In the genomic region with DNA sequence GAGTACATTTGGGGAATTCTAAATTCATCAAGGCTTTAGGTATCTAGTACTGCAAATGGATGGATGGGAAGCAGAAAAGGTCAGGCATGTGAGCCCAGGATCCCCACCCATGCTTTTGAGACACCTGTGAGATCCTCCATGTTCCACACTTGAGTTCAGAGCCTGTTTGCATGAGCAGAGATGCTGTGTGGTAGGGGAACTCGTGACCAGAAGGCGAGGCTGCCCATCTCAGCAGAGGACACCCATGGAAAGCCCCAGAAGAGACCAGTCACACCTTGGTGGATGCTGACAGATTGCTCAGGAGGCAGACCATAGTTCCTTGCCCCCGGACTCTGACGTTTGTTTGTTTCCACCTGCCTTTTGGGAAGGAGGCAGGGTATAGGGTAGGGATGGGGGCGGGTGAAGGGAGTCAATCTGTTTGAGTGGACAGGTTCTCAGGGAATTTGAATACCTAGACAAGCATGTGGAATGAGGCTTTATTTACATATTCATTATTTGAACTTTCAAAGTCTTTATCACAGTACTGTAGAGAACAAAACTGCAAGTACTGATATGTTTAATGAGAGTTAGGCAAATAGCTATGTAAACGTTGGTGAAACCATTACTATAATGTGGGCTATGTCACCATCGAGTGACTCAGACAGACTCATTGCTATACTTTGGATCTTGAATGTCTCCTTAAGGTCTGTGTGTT, we compare ENCODE assay signal across 25 mouse cellular contexts.
A peak's percentile ranks its signal among the peaks of the same experiment; 100 is the strongest.
DNase-seq lines count a peak whose midpoint lies in the region; ATAC-seq and TF ChIP-seq lines count a peak whose summit lies in the region.
"Had no signal": no experiment of that assay in that cellular context is flagged by ENCODE, and none has a peak within 500 bp of the region (broad histone marks: within the 10 kb centered on the region; RNA-seq: fewer than 3 reads in every experiment).

No protein-coding gene starts in this region.

- ATAC-seq in lung, embryonic 15.5 days (ENCODE audit: borderline replicate concordance, extremely low read depth, low FRiP score, low TSS enrichment): peak; percentile 61
- ATAC-seq in stomach, embryonic 14.5 days (ENCODE audit: insufficient number of reproducible peaks, insufficient read depth, low FRiP score, low read depth): peak; percentile 76; the same call in 1 of the 2 replicates
- ATAC-seq in stomach, postnatal 0 days (ENCODE audit: low FRiP score, low TSS enrichment): peak; percentile 83
- ATAC-seq: activated CD4-positive, CD25-positive, alpha-beta regulatory T cell, adult 4 months; CD4-positive, CD25-positive, alpha-beta regulatory T cell, adult 4 months; forebrain, embryonic 14.5 days; forebrain, postnatal 0 days; hindbrain, postnatal 0 days had no signal

- TF ChIP-seq EP300 in CH12.LX (IDR thresholded peaks at IDR 0.05; ENCODE audit: low read length): no peak
- no peak for TF ChIP-seq EP300 in stomach, postnatal 0 days (optimal IDR thresholded peaks at IDR 0.05)

- no peak overlapping the region for H3K9ac ChIP-seq in lung, embryonic 15.5 days
- H3K9ac ChIP-seq in CH12.LX (ENCODE audit: insufficient read depth, low read depth): no peak overlapping the region
- no peak overlapping the region for H3K9ac ChIP-seq in stomach, embryonic 14.5 days (replicated peaks; ENCODE audit: low read depth, low read length)
- no peak overlapping the region for H3K9ac ChIP-seq in stomach, postnatal 0 days (ENCODE audit: low read length)
- H3K9ac ChIP-seq: forebrain, postnatal 0 days; heart, embryonic 13.5 days; hindbrain, embryonic 14.5 days had no signal

- H3K27me3 ChIP-seq in lung, embryonic 15.5 days: no peaks in the 10 kb centered on the region
- no peaks in the 10 kb centered on the region for H3K27me3 ChIP-seq in CH12.LX (replicated peaks)
- no peaks in the 10 kb centered on the region for H3K27me3 ChIP-seq in stomach, embryonic 14.5 days (ENCODE audit: control insufficient read depth, insufficient read depth, low read length)
- H3K27me3 ChIP-seq in stomach, postnatal 0 days (ENCODE audit: control insufficient read depth, insufficient read depth, low read length): no peaks in the 10 kb centered on the region

- no peak for TF ChIP-seq RAD21 in CH12.LX (IDR thresholded peaks at IDR 0.05; ENCODE audit: low read depth, low read length)

- 59% methylated on average over 7 of the region's 7 CpGs for WGBS in lung, embryonic 15.5 days
- WGBS in stomach, embryonic 14.5 days: 69% methylated on average over 7 of the region's 7 CpGs
- WGBS in stomach, postnatal 0 days: 54% methylated on average over 7 of the region's 7 CpGs

- no peak overlapping the region for H3K4me3 ChIP-seq in lung, embryonic 15.5 days
- H3K4me3 ChIP-seq in CH12.LX (replicated peaks in 1 of 3; ENCODE audit: low read depth in 2 of 3, low read length in 2 of 3, poor library complexity in 1 of 3): no peak overlapping the region
- no peak overlapping the region for H3K4me3 ChIP-seq in stomach, embryonic 14.5 days (ENCODE audit: low read depth, low read length)
- no peak overlapping the region for H3K4me3 ChIP-seq in stomach, postnatal 0 days (ENCODE audit: low read depth, low read length)
- H3K4me3 ChIP-seq: forebrain, embryonic 10.5 days; gastrocnemius, adult 2 months; heart, embryonic 10.5 days; heart, embryonic 13.5 days had no signal

- no peaks in the 10 kb centered on the region for H3K36me3 ChIP-seq in lung, embryonic 15.5 days
- H3K36me3 ChIP-seq in CH12.LX (replicated peaks in 1 of 2; ENCODE audit: control insufficient read depth in 1 of 2, insufficient read depth in 1 of 2, low read length in 1 of 2): no peaks in the 10 kb centered on the region
- no peaks in the 10 kb centered on the region for H3K36me3 ChIP-seq in stomach, embryonic 14.5 days (ENCODE audit: control insufficient read depth, insufficient read depth, low read length)
- no peaks in the 10 kb centered on the region for H3K36me3 ChIP-seq in stomach, postnatal 0 days (ENCODE audit: control insufficient read depth, insufficient read depth, low read length)
- H3K36me3 ChIP-seq: forebrain, embryonic 10.5 days; heart, embryonic 10.5 days; heart, embryonic 13.5 days had no signal

- H3K4me2 ChIP-seq in lung, embryonic 15.5 days: no peak overlapping the region
- H3K4me2 ChIP-seq in CH12.LX (ENCODE audit: insufficient read depth, low read depth, poor library complexity, severe bottlenecking): no peak overlapping the region
- no peak overlapping the region for H3K4me2 ChIP-seq in stomach, embryonic 14.5 days (replicated peaks; ENCODE audit: low read depth, low read length)
- H3K4me2 ChIP-seq in stomach, postnatal 0 days (replicated peaks; ENCODE audit: low read depth): no peak overlapping the region
- H3K4me2 ChIP-seq: heart, embryonic 13.5 days; hindbrain, embryonic 14.5 days had no signal

- 0 out of 2 replicates have a peak, but pooled peaks cover 5% of the 10 kb centered on the region for H3K4me1 ChIP-seq in lung, embryonic 15.5 days
- H3K4me1 ChIP-seq in CH12.LX (ENCODE audit: control insufficient read depth in 1 of 2, insufficient read depth in 2 of 2): peaks cover 7 to 38% of the 10 kb centered on the region in 2 experiments
- H3K4me1 ChIP-seq in stomach, embryonic 14.5 days (ENCODE audit: control insufficient read depth, insufficient read depth, low read length): no peaks in the 10 kb centered on the region
- no peaks in the 10 kb centered on the region for H3K4me1 ChIP-seq in stomach, postnatal 0 days (replicated peaks; ENCODE audit: control insufficient read depth, insufficient read depth)
- H3K4me1 ChIP-seq: heart, embryonic 10.5 days; heart, embryonic 13.5 days had no signal

- TF ChIP-seq CTCF in CH12.LX (conservative IDR thresholded peaks at IDR 0.05 in 1 of 2, IDR thresholded peaks at IDR 0.05 in 1 of 2; ENCODE audit: low read depth in 2 of 2, low read length in 2 of 2): no peak
- no peak for TF ChIP-seq CTCF in stomach, postnatal 0 days (IDR thresholded peaks at IDR 0.05; ENCODE audit: low read depth)

- no peak overlapping the region for H3K27ac ChIP-seq in lung, embryonic 15.5 days
- H3K27ac ChIP-seq in CH12.LX (ENCODE audit: insufficient read depth, low read depth): no peak overlapping the region
- H3K27ac ChIP-seq in stomach, embryonic 14.5 days (ENCODE audit: low read length): no peak overlapping the region
- H3K27ac ChIP-seq in stomach, postnatal 0 days (replicated peaks): no peak overlapping the region
- H3K27ac ChIP-seq: forebrain, embryonic 10.5 days; gastrocnemius, adult 2 months; heart, embryonic 10.5 days; heart, embryonic 13.5 days; hindbrain, embryonic 14.5 days; hindbrain, postnatal 0 days had no signal

- no peak for TF ChIP-seq POLR2A in CH12.LX (IDR thresholded peaks at IDR 0.05; ENCODE audit: low read depth, low read length)

- dilution Hi-C loops in CH12.LX (cut with MboI; ENCODE audit: extremely low pct_ligation_motif_present, extremely low pct_unique_long_range_greater_than_20kb, low sequenced_read_pairs): no loop called here

- no peaks in the 10 kb centered on the region for H3K79me2 ChIP-seq in CH12.LX (replicated peaks; ENCODE audit: control insufficient read depth, extremely low read depth, insufficient read depth, poor library complexity, severe bottlenecking)

- in situ Hi-C loops in CH12.LX (cut with MboI; ENCODE audit: low pct_ligation_motif_present, low pct_unique_long_range_greater_than_20kb, low sequenced_read_pairs): loop anchor here (25.0 kb wide), 1 partner anchor 1514 kb away; no protein-coding TSS in a partner anchor

- no peak for DNase-seq in lung, postnatal 4 days
- DNase-seq in CH12.LX (ENCODE audit: extremely low read depth): no peak
- DNase-seq in stomach, postnatal 0 days (ENCODE audit: low spot score): peak; percentile 30
- no peak for DNase-seq in layer of hippocampus, adult 18-20 months (ENCODE audit: low spot score in 2 of 2)
- DNase-seq: adrenal gland, postnatal 10 days; adrenal gland, postnatal 36 days; cerebellum, adult 18-20 months; cerebellum, adult 9-10 months; cerebellum, postnatal 14 days; forebrain, postnatal 0 days; gastrocnemius, adult 2 months; gastrocnemius, postnatal 14 days; heart, adult 18-20 months; heart, postnatal 14 days; heart, postnatal 4 days had no signal

- H3K9me3 ChIP-seq in lung, embryonic 15.5 days: no peaks in the 10 kb centered on the region
- H3K9me3 ChIP-seq in CH12.LX (replicated peaks; ENCODE audit: low read length): no peaks in the 10 kb centered on the region
- H3K9me3 ChIP-seq in stomach, embryonic 14.5 days (ENCODE audit: control insufficient read depth, low read depth, low read length): no peaks in the 10 kb centered on the region
- no peaks in the 10 kb centered on the region for H3K9me3 ChIP-seq in stomach, postnatal 0 days (ENCODE audit: control insufficient read depth, low read length)
- H3K9me3 ChIP-seq: forebrain, embryonic 10.5 days; heart, embryonic 10.5 days; heart, embryonic 13.5 days had no signal

TF ChIP-seq in CH12.LX, 34 proteins besides CTCF, POLR2A, EP300 and RAD21:
- TF ChIP-seq BHLHE40 (IDR thresholded peaks at IDR 0.05; ENCODE audit: low read depth, low read length): peak; percentile 62; the same call in 1 of the 2 replicates
- 0 out of 2 replicates have a peak, but pooled peaks have one; percentile 11 for TF ChIP-seq TBP (conservative IDR thresholded peaks at IDR 0.05; ENCODE audit: low read depth, low read length)
- TF ChIP-seq NRF1 (IDR thresholded peaks at IDR 0.05; ENCODE audit: low read depth, low read length): no peak
TF ChIP-seq in CH12.LX: peak in this region for 2.
